Mouse (Mus musculus): ENCODE measurements around the gene Tbc1d1.

DNA sequence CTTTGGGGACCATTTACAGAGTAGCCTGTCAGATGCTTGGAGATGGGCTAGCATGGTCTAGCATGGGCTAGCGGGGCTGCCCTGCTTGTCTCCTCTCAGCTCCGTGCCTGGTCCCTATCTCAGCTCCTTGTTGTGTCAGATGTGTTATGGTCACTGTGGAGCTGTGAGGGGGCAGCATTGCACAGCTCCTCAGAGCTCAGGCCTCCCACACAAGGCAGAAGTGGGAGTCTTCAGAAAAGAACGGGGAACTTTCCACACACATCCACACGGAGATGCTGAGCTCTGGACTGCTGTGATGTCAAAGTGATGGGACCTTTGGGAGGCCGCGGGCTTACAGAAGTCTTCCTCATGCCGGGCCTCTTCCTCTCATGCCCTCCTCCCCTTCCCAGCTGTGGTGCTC lies 140.2 kb downstream of the Tbc1d1 start:
- 0 out of 2 replicates have a peak, but pooled peaks have one; percentile 7 for TF ChIP-seq CTCF (IDR thresholded peaks at IDR 0.05; ENCODE audit: insufficient read depth, low read length)
- no peak for TF ChIP-seq POLR2A (IDR thresholded peaks at IDR 0.05; ENCODE audit: borderline replicate concordance, extremely low read depth, low read depth, low read length)

All from lung, adult 2 months (tissue).